ENCODE assay signal across 7 mouse cellular contexts in the genomic region with DNA sequence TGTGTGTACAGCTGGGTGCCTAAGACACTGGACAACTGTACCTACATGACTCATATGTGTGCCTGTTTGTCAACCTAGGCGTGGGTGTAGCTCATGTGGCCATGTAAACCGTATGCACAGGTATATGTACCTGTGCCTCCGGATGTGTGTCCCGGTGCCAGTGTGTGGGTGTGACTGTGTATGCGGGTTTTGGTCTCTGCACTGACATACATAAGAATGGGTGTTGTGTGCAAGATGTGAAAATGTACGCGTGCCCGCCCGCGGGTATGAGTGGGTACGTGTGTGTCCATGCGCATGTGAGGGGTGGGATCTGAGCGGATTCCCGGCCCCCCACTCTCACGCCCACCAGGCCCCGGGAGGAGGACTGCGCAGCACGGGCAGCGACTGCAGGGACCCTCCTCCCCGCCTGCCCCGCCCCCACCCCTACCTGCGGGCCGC. TPM values are rescaled to one million over a fixed set of nuclear protein-coding genes. Genes with fewer than 3 reads are reported as not detected.
DNase-seq lines count a peak whose midpoint lies in the region; ATAC-seq and TF ChIP-seq lines count a peak whose summit lies in the region.

No protein-coding gene starts in this region.

- WGBS in lung, adult 2 months, result 5% methylated on average over 22 of the region's 23 CpGs
- under 1% methylated on average over 23 of the region's 23 CpGs for WGBS in embryonic facial prominence, embryonic 13.5 days
- WGBS in hindbrain, embryonic 14.5 days, result under 1% methylated on average over 23 of the region's 23 CpGs
- under 1% methylated on average over 19 of the region's 23 CpGs for WGBS in midbrain, postnatal 0 days

- 0 out of 2 replicates have a peak, but pooled peaks have one; percentile 12 for ATAC-seq in embryonic facial prominence, embryonic 13.5 days (ENCODE audit: insufficient number of reproducible peaks, insufficient read depth, low FRiP score, low TSS enrichment, low read depth)
- peak; percentile 63 for ATAC-seq in hindbrain, embryonic 14.5 days (ENCODE audit: low FRiP score)
- peak; percentile 61 for ATAC-seq in midbrain, postnatal 0 days (ENCODE audit: low FRiP score)

- H3K27me3 ChIP-seq in embryonic facial prominence, embryonic 13.5 days, result no peaks in the 10 kb centered on the region
- no peaks in the 10 kb centered on the region for H3K27me3 ChIP-seq in hindbrain, embryonic 14.5 days (ENCODE audit: control insufficient read depth, insufficient read depth, low read length)
- no peaks in the 10 kb centered on the region for H3K27me3 ChIP-seq in midbrain, postnatal 0 days (ENCODE audit: insufficient read depth, low read length)

- H3K27ac ChIP-seq in embryonic facial prominence, embryonic 13.5 days, result peak overlapping the region; percentile 55; the same call in 1 of the 2 replicates
- peak overlapping the region; percentile 48; the same call in 1 of the 2 replicates for H3K27ac ChIP-seq in hindbrain, embryonic 14.5 days
- H3K27ac ChIP-seq in midbrain, postnatal 0 days (ENCODE audit: low read depth, low read length), result peak overlapping the region; percentile 44; the same call in 1 of the 2 replicates

- peak overlapping the region; percentile 82 for H3K9ac ChIP-seq in embryonic facial prominence, embryonic 13.5 days
- H3K9ac ChIP-seq in hindbrain, embryonic 14.5 days, result peak overlapping the region; percentile 80
- peak overlapping the region; percentile 82 for H3K9ac ChIP-seq in midbrain, postnatal 0 days (replicated peaks; ENCODE audit: low read length, poor library complexity, severe bottlenecking)

- H3K36me3 ChIP-seq in embryonic facial prominence, embryonic 13.5 days, result no peaks in the 10 kb centered on the region
- no peaks in the 10 kb centered on the region for H3K36me3 ChIP-seq in hindbrain, embryonic 14.5 days (replicated peaks; ENCODE audit: control insufficient read depth, insufficient read depth)
- no peaks in the 10 kb centered on the region for H3K36me3 ChIP-seq in midbrain, postnatal 0 days (ENCODE audit: insufficient read depth, low read length)

- no peak for DNase-seq in lung, adult 2 months
- DNase-seq in lung, postnatal 25 days (ENCODE audit: low spot score), result no peak
- DNase-seq in hindbrain, embryonic 14.5 days (ENCODE audit: low spot score), result no peak
- peak; percentile 44 for DNase-seq in midbrain, postnatal 0 days (ENCODE audit: low spot score)
- DNase-seq in frontal cortex, postnatal 14 days (ENCODE audit: low spot score in 2 of 2), result no peak
- no peak for DNase-seq in ovary, postnatal 36 days (ENCODE audit: low spot score)

- H3K9me3 ChIP-seq in embryonic facial prominence, embryonic 13.5 days, result no peaks in the 10 kb centered on the region
- H3K9me3 ChIP-seq in hindbrain, embryonic 14.5 days (ENCODE audit: control insufficient read depth, low read length), result no peaks in the 10 kb centered on the region
- H3K9me3 ChIP-seq in midbrain, postnatal 0 days (ENCODE audit: low read length), result no peaks in the 10 kb centered on the region

- no peak for TF ChIP-seq POLR2A in lung, adult 2 months (IDR thresholded peaks at IDR 0.05; ENCODE audit: borderline replicate concordance, extremely low read depth, low read depth, low read length)

- peak overlapping the region; percentile 8 for H3K4me3 ChIP-seq in lung, adult 2 months (replicated peaks; ENCODE audit: extremely low read depth, low read depth, low read length)
- peak overlapping the region; percentile 79 for H3K4me3 ChIP-seq in embryonic facial prominence, embryonic 13.5 days
- H3K4me3 ChIP-seq in hindbrain, embryonic 14.5 days (replicated peaks; ENCODE audit: low read length), result peak overlapping the region; percentile 70
- H3K4me3 ChIP-seq in midbrain, postnatal 0 days (ENCODE audit: low read depth, low read length), result peak overlapping the region; percentile 80

- TF ChIP-seq CTCF in lung, adult 2 months (IDR thresholded peaks at IDR 0.05; ENCODE audit: insufficient read depth, low read length), result no peak
- no peak for TF ChIP-seq CTCF in midbrain, postnatal 0 days (IDR thresholded peaks at IDR 0.05)

- peak overlapping the region; percentile 89 for H3K4me2 ChIP-seq in embryonic facial prominence, embryonic 13.5 days
- H3K4me2 ChIP-seq in hindbrain, embryonic 14.5 days (replicated peaks), result peak overlapping the region; percentile 76
- peak overlapping the region; percentile 89 for H3K4me2 ChIP-seq in midbrain, postnatal 0 days (ENCODE audit: low read depth, low read length, poor library complexity, severe bottlenecking)

- H3K4me1 ChIP-seq in lung, adult 2 months (ENCODE audit: control insufficient read depth, insufficient read depth, low read length), result peaks cover 14% of the 10 kb centered on the region
- peaks cover 47% of the 10 kb centered on the region for H3K4me1 ChIP-seq in embryonic facial prominence, embryonic 13.5 days
- H3K4me1 ChIP-seq in hindbrain, embryonic 14.5 days (replicated peaks; ENCODE audit: control insufficient read depth, insufficient read depth, low read length), result peaks cover 31% of the 10 kb centered on the region
- peaks cover 5% of the 10 kb centered on the region for H3K4me1 ChIP-seq in midbrain, postnatal 0 days (ENCODE audit: insufficient read depth, low read length)

RNA-seq across cellular contexts. Expression of gene C77080, which starts 22.6 kb away (rescaled TPM):
- 47.1 and 50.1 TPM in 2 replicates for polyA plus RNA-seq in lung, adult 2 months (2012; rRNA removed)
- 7.6 and 8.4 TPM in 2 replicates for polyA plus RNA-seq in embryonic facial prominence, embryonic 13.5 days (2015; fragmentation: Nextera tagmentation; extraction: Ambion mirVana)
- 5.8 and 7.0 TPM in 2 replicates for polyA plus RNA-seq in hindbrain, embryonic 14.5 days (2014; fragmentation: Nextera tagmentation; extraction: Ambion mirVana)
- 16.6 and 25.6 TPM in 2 replicates for total RNA-seq in midbrain, postnatal 0 days (2014; rRNA removed)
- 5.2 and 5.5 TPM in 2 replicates for polyA plus RNA-seq in midbrain, postnatal 0 days (2015; fragmentation: Nextera tagmentation; extraction: Ambion mirVana)

RNA-seq across cellular contexts. Expression of gene Sync, which starts 48.8 kb away (rescaled TPM):
- polyA plus RNA-seq in lung, adult 2 months (2012; rRNA removed), result 2.8 TPM in 2 replicates
- polyA plus RNA-seq in embryonic facial prominence, embryonic 13.5 days (2015; fragmentation: Nextera tagmentation; extraction: Ambion mirVana), result 0.96 and 1.2 TPM in 2 replicates
- 1.2 and 2.2 TPM in 2 replicates for polyA plus RNA-seq in hindbrain, embryonic 14.5 days (2014; fragmentation: Nextera tagmentation; extraction: Ambion mirVana)
- 2.1 and 2.6 TPM in 2 replicates for total RNA-seq in midbrain, postnatal 0 days (2014; rRNA removed)
- polyA plus RNA-seq in midbrain, postnatal 0 days (2015; fragmentation: Nextera tagmentation; extraction: Ambion mirVana), result 1.1 and 1.3 TPM in 2 replicates

RNA-seq across cellular contexts. Expression of gene Yars, which starts 49.0 kb away (rescaled TPM):
- 9.0 and 15.4 TPM in 2 replicates for polyA plus RNA-seq in lung, adult 2 months (2012; rRNA removed)
- 80.0 and 84.5 TPM in 2 replicates for polyA plus RNA-seq in embryonic facial prominence, embryonic 13.5 days (2015; fragmentation: Nextera tagmentation; extraction: Ambion mirVana)
- 111 and 118 TPM in 2 replicates for polyA plus RNA-seq in hindbrain, embryonic 14.5 days (2014; fragmentation: Nextera tagmentation; extraction: Ambion mirVana)
- total RNA-seq in midbrain, postnatal 0 days (2014; rRNA removed), result 66.8 and 81.9 TPM in 2 replicates
- polyA plus RNA-seq in midbrain, postnatal 0 days (2015; fragmentation: Nextera tagmentation; extraction: Ambion mirVana), result 107 and 111 TPM in 2 replicates

RNA-seq across cellular contexts. Expression of gene S100pbp, which starts 49.1 kb away (rescaled TPM):
- 8.5 and 10.5 TPM in 2 replicates for polyA plus RNA-seq in lung, adult 2 months (2012; rRNA removed)
- polyA plus RNA-seq in embryonic facial prominence, embryonic 13.5 days (2015; fragmentation: Nextera tagmentation; extraction: Ambion mirVana), result 25.4 and 25.5 TPM in 2 replicates
- 17.3 and 19.3 TPM in 2 replicates for polyA plus RNA-seq in hindbrain, embryonic 14.5 days (2014; fragmentation: Nextera tagmentation; extraction: Ambion mirVana)
- total RNA-seq in midbrain, postnatal 0 days (2014; rRNA removed), result 49.6 and 59.5 TPM in 2 replicates
- polyA plus RNA-seq in midbrain, postnatal 0 days (2015; fragmentation: Nextera tagmentation; extraction: Ambion mirVana), result 20.7 and 24.2 TPM in 2 replicates

Comparison
In these comparisons a context has a peak if more than half of its experiments do, and no peak if none do; other contexts are left out.
1. H3K4me3 ChIP-seq: peak in every context shown above with its lines; median percentile 80 in midbrain, postnatal 0 days; 79 in embryonic facial prominence, embryonic 13.5 days; 70 in hindbrain, embryonic 14.5 days; 8 in lung, adult 2 months.
2. ATAC-seq: peak in every context shown above with its lines; median percentile 63 in hindbrain, embryonic 14.5 days; 61 in midbrain, postnatal 0 days; 12 in embryonic facial prominence, embryonic 13.5 days.